Mouse (Mus musculus): ENCODE measurements at regions not wholly inside any gene's neighbourhood (a gene's known extent, or its start where the extent isn't known, plus 50 kb on each side); places are given as distances from the start of the nearest gene placed in this dataset.
A peak's percentile ranks its signal among the peaks of the same experiment; 100 is the strongest.

GRCm38 (mm10) chr1:73715571-73715970, 408.7 kb downstream of the Tns1 start:
- WGBS, result 54% methylated on average over 2 of the region's 2 CpGs
- peak; percentile 40 for TF ChIP-seq CTCF (IDR thresholded peaks at IDR 0.05)
- TF ChIP-seq EP300 (IDR thresholded peaks at IDR 0.05), result no peak

DNA sequence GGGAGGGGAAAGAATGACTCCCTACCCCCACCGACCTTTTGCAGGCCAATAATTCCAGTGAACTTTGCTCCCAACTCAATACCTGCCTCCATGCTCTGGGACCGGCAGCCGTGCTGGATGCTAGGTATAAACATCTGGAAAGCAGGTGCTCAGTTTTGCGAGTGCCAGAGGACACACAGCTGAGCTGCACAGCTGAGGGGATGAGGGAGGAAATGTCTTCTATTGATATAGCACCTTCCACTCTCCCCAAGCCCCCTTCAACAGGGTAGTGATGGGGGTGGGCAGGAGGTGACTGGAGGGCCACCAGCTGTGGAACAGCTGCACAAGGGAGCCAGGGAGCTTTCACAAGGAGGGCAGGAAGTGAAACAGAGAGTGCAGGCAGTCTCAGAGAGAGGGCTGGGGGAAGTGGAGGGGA, 421.8 kb downstream of the Tns1 start:
- Histone ChIP-seq H3K27ac (ENCODE audit: low read length) (no peak overlapping the region), H3K4me3 (ENCODE audit: low read depth, low read length) (no peak overlapping the region), H3K4me2 (replicated peaks; ENCODE audit: low read depth, low read length) (no peak overlapping the region), H3K36me3 (ENCODE audit: insufficient read depth, low read length) (no peaks in the 10 kb centered on the region), H3K4me1 (ENCODE audit: insufficient read depth, low read depth, low read length) (no peaks in the 10 kb centered on the region), H3K9ac (replicated peaks; ENCODE audit: low read depth) (no peak overlapping the region), H3K9me3 (ENCODE audit: low read length) (no peaks in the 10 kb centered on the region), H3K27me3 (replicated peaks; ENCODE audit: insufficient read depth, low read length) (no peaks in the 10 kb centered on the region)
- no peak for ATAC-seq
- 21% methylated on average over 4 of the region's 4 CpGs for WGBS
- no peak for DNase-seq (ENCODE audit: low spot score)
- no peak for TF ChIP-seq EP300 (IDR thresholded peaks at IDR 0.05)
- TF ChIP-seq CTCF (IDR thresholded peaks at IDR 0.05), result no peak

More at GRCm38 (mm10) chr1:73715571-73715970, 408.7 kb downstream of the Tns1 start:
- Histone ChIP-seq H3K27ac (ENCODE audit: low read length) (no peak overlapping the region), H3K36me3 (ENCODE audit: insufficient read depth, low read length) (no peaks in the 10 kb centered on the region), H3K4me2 (replicated peaks; ENCODE audit: low read depth, low read length) (no peak overlapping the region), H3K9ac (replicated peaks; ENCODE audit: low read depth) (no peak overlapping the region), H3K9me3 (ENCODE audit: low read length) (no peaks in the 10 kb centered on the region), H3K27me3 (replicated peaks; ENCODE audit: insufficient read depth, low read length) (no peaks in the 10 kb centered on the region), H3K4me3 (ENCODE audit: low read depth, low read length) (no peak overlapping the region), H3K4me1 (ENCODE audit: insufficient read depth, low read depth, low read length) (no peaks in the 10 kb centered on the region)
- ATAC-seq (no peak), DNase-seq (ENCODE audit: low spot score) (no peak)

DNA sequence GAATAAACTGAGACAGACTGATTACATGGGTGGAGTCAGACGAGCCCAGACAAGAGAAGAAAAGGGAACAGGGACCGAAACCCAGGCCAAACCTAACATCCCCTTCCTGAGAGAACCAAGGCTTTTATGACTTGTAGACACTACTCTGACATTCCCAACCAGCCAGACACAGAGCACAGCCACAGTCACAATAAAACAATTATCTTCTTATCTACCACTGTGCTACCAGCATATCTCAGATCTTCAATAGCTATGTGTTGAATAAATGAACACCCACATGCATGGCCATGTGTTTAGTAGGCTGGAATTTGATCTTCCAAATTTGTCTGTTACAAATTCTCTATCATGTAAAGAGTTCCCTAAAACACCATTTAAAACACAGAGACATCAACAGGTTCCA, 430.7 kb downstream of the Tns1 start:
- Histone ChIP-seq H3K4me1 (ENCODE audit: insufficient read depth, low read depth, low read length) (no peaks in the 10 kb centered on the region; the same call in 1 of the 2 replicates), H3K9ac (replicated peaks; ENCODE audit: low read depth) (no peak overlapping the region), H3K27me3 (replicated peaks; ENCODE audit: insufficient read depth, low read length) (no peaks in the 10 kb centered on the region), H3K4me3 (ENCODE audit: low read depth, low read length) (no peak overlapping the region), H3K9me3 (ENCODE audit: low read length) (no peaks in the 10 kb centered on the region), H3K36me3 (ENCODE audit: insufficient read depth, low read length) (no peaks in the 10 kb centered on the region), H3K4me2 (replicated peaks; ENCODE audit: low read depth, low read length) (no peak overlapping the region), H3K27ac (ENCODE audit: low read length) (no peak overlapping the region)
- ATAC-seq (no peak), DNase-seq (ENCODE audit: low spot score) (no peak)
- TF ChIP-seq EP300 (IDR thresholded peaks at IDR 0.05) (no peak), CTCF (IDR thresholded peaks at IDR 0.05) (no peak)
- 72% methylated on average over 2 of the region's 2 CpGs for WGBS

GRCm38 (mm10) chr1:73685734-73686133, 438.5 kb downstream of the Tns1 start:
- no peaks in the 10 kb centered on the region for H3K4me1 ChIP-seq (ENCODE audit: insufficient read depth, low read depth, low read length)
- TF ChIP-seq EP300 (IDR thresholded peaks at IDR 0.05) (no peak), CTCF (IDR thresholded peaks at IDR 0.05) (no peak)
- ATAC-seq (no peak), DNase-seq (ENCODE audit: low spot score) (no peak)
- no peak overlapping the region for H3K4me3 ChIP-seq (ENCODE audit: low read depth, low read length)
- H3K27me3 ChIP-seq (replicated peaks; ENCODE audit: insufficient read depth, low read length), result no peaks in the 10 kb centered on the region
- H3K9ac ChIP-seq (replicated peaks; ENCODE audit: low read depth), result no peak overlapping the region
- WGBS, result 67% methylated on average over 4 of the region's 4 CpGs
- H3K4me2 ChIP-seq (replicated peaks; ENCODE audit: low read depth, low read length), result no peak overlapping the region
- no peaks in the 10 kb centered on the region for H3K9me3 ChIP-seq (ENCODE audit: low read length)
- H3K27ac ChIP-seq (ENCODE audit: low read length), result no peak overlapping the region
- H3K36me3 ChIP-seq (ENCODE audit: insufficient read depth, low read length), result no peaks in the 10 kb centered on the region

GRCm38 (mm10) chr1:73685066-73685465, 439.2 kb downstream of the Tns1 start:
- no peaks in the 10 kb centered on the region for H3K27me3 ChIP-seq (replicated peaks; ENCODE audit: insufficient read depth, low read length)
- no peak overlapping the region for H3K27ac ChIP-seq (ENCODE audit: low read length)
- H3K9ac ChIP-seq (replicated peaks; ENCODE audit: low read depth), result no peak overlapping the region
- no peaks in the 10 kb centered on the region for H3K9me3 ChIP-seq (ENCODE audit: low read length)
- no peak overlapping the region for H3K4me3 ChIP-seq (ENCODE audit: low read depth, low read length)
- ATAC-seq, result no peak
- WGBS, result 51% methylated on average over 4 of the region's 4 CpGs
- H3K4me1 ChIP-seq (ENCODE audit: insufficient read depth, low read depth, low read length), result no peaks in the 10 kb centered on the region; the same call in 1 of the 2 replicates
- no peak for DNase-seq (ENCODE audit: low spot score)
- no peaks in the 10 kb centered on the region for H3K36me3 ChIP-seq (ENCODE audit: insufficient read depth, low read length)
- no peak overlapping the region for H3K4me2 ChIP-seq (replicated peaks; ENCODE audit: low read depth, low read length)
- no peak for TF ChIP-seq CTCF (IDR thresholded peaks at IDR 0.05)
- no peak for TF ChIP-seq EP300 (IDR thresholded peaks at IDR 0.05)

DNA sequence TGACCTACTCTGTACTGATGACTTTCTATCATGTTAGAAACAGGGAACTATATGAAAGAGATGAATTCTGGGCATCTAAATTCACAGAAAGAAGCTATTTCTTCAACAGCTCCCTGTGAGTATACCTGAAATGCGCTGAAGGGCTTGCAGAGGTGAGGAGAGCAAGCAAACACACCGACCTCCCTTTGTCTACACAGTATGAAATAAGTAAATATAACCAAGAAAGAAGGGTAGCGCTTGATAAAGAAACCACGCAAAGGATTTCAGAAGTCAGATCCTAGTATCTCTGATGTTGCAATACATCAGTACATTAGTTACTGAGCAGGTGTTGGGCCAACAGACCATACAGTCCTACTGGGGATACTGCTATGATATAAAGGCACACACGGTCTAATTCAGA, 440.1 kb downstream of the Tns1 start:
- H3K36me3 ChIP-seq (ENCODE audit: insufficient read depth, low read length), result no peaks in the 10 kb centered on the region
- 45% methylated on average over 5 of the region's 5 CpGs for WGBS
- no peak overlapping the region for H3K27ac ChIP-seq (ENCODE audit: low read length)
- H3K4me2 ChIP-seq (replicated peaks; ENCODE audit: low read depth, low read length), result no peak overlapping the region
- H3K9ac ChIP-seq (replicated peaks; ENCODE audit: low read depth), result no peak overlapping the region
- H3K27me3 ChIP-seq (replicated peaks; ENCODE audit: insufficient read depth, low read length), result no peaks in the 10 kb centered on the region
- H3K4me3 ChIP-seq (ENCODE audit: low read depth, low read length), result no peak overlapping the region
- no peak for ATAC-seq
- H3K9me3 ChIP-seq (ENCODE audit: low read length), result no peaks in the 10 kb centered on the region
- H3K4me1 ChIP-seq (ENCODE audit: insufficient read depth, low read depth, low read length), result no peaks in the 10 kb centered on the region; the same call in 1 of the 2 replicates
- TF ChIP-seq EP300 (IDR thresholded peaks at IDR 0.05) (no peak), CTCF (IDR thresholded peaks at IDR 0.05) (no peak)
- no peak for DNase-seq (ENCODE audit: low spot score)
